Comparison of ENCODE assay signal across 11 mouse cellular contexts in the genomic region with DNA sequence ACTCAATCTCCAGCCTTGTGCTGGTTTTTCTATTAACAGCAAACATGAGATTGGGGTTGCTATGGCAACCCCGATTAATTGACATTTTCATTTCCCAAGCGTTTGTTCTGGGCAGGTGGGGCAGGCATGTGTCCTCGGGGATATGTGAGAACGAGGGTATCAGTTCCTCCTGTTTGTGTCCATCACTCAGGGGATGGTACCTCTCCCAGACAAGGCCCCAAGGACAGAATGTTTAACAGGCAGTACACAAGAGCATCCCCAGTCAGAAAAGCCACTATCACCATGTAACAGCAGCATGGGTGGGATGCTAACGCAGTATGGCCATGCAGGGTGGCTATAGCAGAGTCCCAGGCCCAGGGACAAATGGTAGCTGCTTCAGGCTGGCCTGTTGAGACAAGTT. TPM values are rescaled to one million over a fixed set of nuclear protein-coding genes. Genes with fewer than 3 reads are reported as not detected.
A peak's percentile ranks its signal among the peaks of the same experiment; 100 is the strongest.
DNase-seq lines count a peak whose midpoint lies in the region; ATAC-seq and TF ChIP-seq lines count a peak whose summit lies in the region.
"Had no signal": no experiment of that assay in that cellular context is flagged by ENCODE, and none has a peak within 500 bp of the region (broad histone marks: within the 10 kb centered on the region; RNA-seq: fewer than 3 reads in every experiment).

No protein-coding gene starts in this region.

- peak overlapping the region; percentile 47 for H3K27ac ChIP-seq in forebrain, embryonic 12.5 days
- H3K27ac ChIP-seq in hindbrain, postnatal 0 days = peak overlapping the region; percentile 71
- H3K27ac ChIP-seq in midbrain, embryonic 13.5 days = peak overlapping the region; percentile 94
- H3K27ac ChIP-seq in kidney, embryonic 15.5 days = no peak overlapping the region

- H3K36me3 ChIP-seq in forebrain, embryonic 12.5 days (replicated peaks) = no peaks in the 10 kb centered on the region
- no peaks in the 10 kb centered on the region for H3K36me3 ChIP-seq in hindbrain, postnatal 0 days (ENCODE audit: insufficient read depth, low read length)
- H3K36me3 ChIP-seq in midbrain, embryonic 13.5 days = no peaks in the 10 kb centered on the region
- H3K36me3 ChIP-seq in kidney, embryonic 15.5 days = no peaks in the 10 kb centered on the region

- WGBS in forebrain, embryonic 12.5 days = 38% methylated on average over 5 of the region's 5 CpGs
- 30% methylated on average over 5 of the region's 5 CpGs for WGBS in hindbrain, postnatal 0 days
- WGBS in midbrain, embryonic 13.5 days = 35% methylated on average over 5 of the region's 5 CpGs
- 37% methylated on average over 5 of the region's 5 CpGs for WGBS in kidney, embryonic 15.5 days

- H3K4me2 ChIP-seq in forebrain, embryonic 12.5 days = no peak overlapping the region
- H3K4me2 ChIP-seq in hindbrain, postnatal 0 days (ENCODE audit: low read depth, low read length) = 0 out of 2 replicates have a peak overlapping the region, but pooled peaks have one; percentile 18
- peak overlapping the region; percentile 16; the same call in 1 of the 2 replicates for H3K4me2 ChIP-seq in midbrain, embryonic 13.5 days (replicated peaks)
- H3K4me2 ChIP-seq in kidney, embryonic 15.5 days = no peak overlapping the region

- no peak for TF ChIP-seq CTCF in brain, embryonic 14.5 days (IDR thresholded peaks at IDR 0.05; ENCODE audit: borderline replicate concordance, extremely low read depth, insufficient read depth, insufficient read length)
- no peak for TF ChIP-seq CTCF in hindbrain, postnatal 0 days (IDR thresholded peaks at IDR 0.05; ENCODE audit: low read depth)

- TF ChIP-seq POLR2A in brain, embryonic 14.5 days (IDR thresholded peaks at IDR 0.05; ENCODE audit: borderline replicate concordance, extremely low read depth, insufficient read depth, insufficient read length, poor library complexity, severe bottlenecking) = no peak

- peaks cover 18% of the 10 kb centered on the region for H3K4me1 ChIP-seq in forebrain, embryonic 12.5 days
- peaks cover 11% of the 10 kb centered on the region for H3K4me1 ChIP-seq in hindbrain, postnatal 0 days (ENCODE audit: insufficient read depth, low read length)
- peaks cover 20% of the 10 kb centered on the region for H3K4me1 ChIP-seq in midbrain, embryonic 13.5 days (replicated peaks)
- H3K4me1 ChIP-seq in kidney, embryonic 15.5 days = 0 out of 2 replicates have a peak, but pooled peaks cover 5% of the 10 kb centered on the region

- peak; percentile 81 for DNase-seq in brain, embryonic 14.5 days (ENCODE audit: low read depth)
- DNase-seq in hindbrain, postnatal 0 days (ENCODE audit: low spot score) = peak; percentile 69
- no peak for DNase-seq in embryo, embryonic 10.5 days (ENCODE audit: low spot score)
- no peak for DNase-seq in cerebellum, adult 18-20 months
- no peak for DNase-seq in urinary bladder, postnatal 25 days (ENCODE audit: low spot score)
- DNase-seq: gastrocnemius, postnatal 14 days; kidney, postnatal 14 days; lung, postnatal 36 days had no signal

- H3K4me3 ChIP-seq in forebrain, embryonic 12.5 days (replicated peaks) = no peak overlapping the region
- H3K4me3 ChIP-seq in hindbrain, postnatal 0 days (ENCODE audit: low read length) = no peak overlapping the region
- no peak overlapping the region for H3K4me3 ChIP-seq in midbrain, embryonic 13.5 days (replicated peaks)
- H3K4me3 ChIP-seq in kidney, embryonic 15.5 days (replicated peaks) = no peak overlapping the region

- no peaks in the 10 kb centered on the region for H3K27me3 ChIP-seq in forebrain, embryonic 12.5 days
- no peaks in the 10 kb centered on the region for H3K27me3 ChIP-seq in hindbrain, postnatal 0 days (ENCODE audit: insufficient read depth, low read length)
- H3K27me3 ChIP-seq in midbrain, embryonic 13.5 days = no peaks in the 10 kb centered on the region
- no peaks in the 10 kb centered on the region for H3K27me3 ChIP-seq in kidney, embryonic 15.5 days

- no peaks in the 10 kb centered on the region for H3K9me3 ChIP-seq in forebrain, embryonic 12.5 days
- H3K9me3 ChIP-seq in hindbrain, postnatal 0 days (ENCODE audit: low read length) = no peaks in the 10 kb centered on the region
- no peaks in the 10 kb centered on the region for H3K9me3 ChIP-seq in midbrain, embryonic 13.5 days
- no peaks in the 10 kb centered on the region for H3K9me3 ChIP-seq in kidney, embryonic 15.5 days (replicated peaks)

- H3K9ac ChIP-seq in forebrain, embryonic 12.5 days = no peak overlapping the region
- H3K9ac ChIP-seq in hindbrain, postnatal 0 days (replicated peaks; ENCODE audit: low read length) = 0 out of 2 replicates have a peak overlapping the region, but pooled peaks have one; percentile 25
- H3K9ac ChIP-seq in midbrain, embryonic 13.5 days (replicated peaks) = peak overlapping the region; percentile 44; the same call in 1 of the 2 replicates
- no peak overlapping the region for H3K9ac ChIP-seq in kidney, embryonic 15.5 days

- peak; percentile 55 for ATAC-seq in forebrain, embryonic 12.5 days (ENCODE audit: low FRiP score)
- peak; percentile 51 for ATAC-seq in hindbrain, postnatal 0 days
- peak; percentile 71 for ATAC-seq in midbrain, embryonic 13.5 days
- no peak for ATAC-seq in kidney, embryonic 15.5 days (replicated peaks; ENCODE audit: low FRiP score)

RNA-seq across cellular contexts. Expression of a gene that starts 27.3 kb away (rescaled TPM):
- 26.3 and 31.1 TPM in 2 replicates for polyA plus RNA-seq in brain, embryonic 14.5 days (2012; rRNA removed)
- polyA plus RNA-seq in forebrain, embryonic 12.5 days (2016; fragmentation: Nextera tagmentation; extraction: Ambion mirVana) = 7.8 and 8.3 TPM in 2 replicates
- 50.2 and 50.9 TPM in 2 replicates for total RNA-seq in hindbrain, postnatal 0 days (2014; rRNA removed)
- 26.6 and 29.0 TPM in 2 replicates for polyA plus RNA-seq in hindbrain, postnatal 0 days (2015; fragmentation: Nextera tagmentation; extraction: Ambion mirVana)
- polyA plus RNA-seq in midbrain, embryonic 13.5 days (2015; fragmentation: Nextera tagmentation; extraction: Ambion mirVana) = 12.6 and 14.3 TPM in 2 replicates
- 28.7 and 28.8 TPM in 2 replicates for polyA plus RNA-seq in kidney, embryonic 15.5 days (2015; fragmentation: Nextera tagmentation; extraction: Ambion mirVana)

Comparison
In these comparisons a context has a peak if more than half of its experiments do, and no peak if none do; other contexts are left out.
1. DNase-seq: peak in brain, embryonic 14.5 days (single experiment) and hindbrain, postnatal 0 days (single experiment); none in embryo, embryonic 10.5 days (single experiment), cerebellum, adult 18-20 months (0 of 2) and urinary bladder, postnatal 25 days (single experiment).
2. H3K4me2 ChIP-seq: peak in hindbrain, postnatal 0 days (single experiment) and midbrain, embryonic 13.5 days (single experiment); none in forebrain, embryonic 12.5 days (single experiment) and kidney, embryonic 15.5 days (single experiment).
3. H3K9ac ChIP-seq: peak in hindbrain, postnatal 0 days (single experiment) and midbrain, embryonic 13.5 days (single experiment); none in forebrain, embryonic 12.5 days (single experiment) and kidney, embryonic 15.5 days (single experiment).